Mouse (Mus musculus): Measurements from ENCODE around the gene Scarf1. TPM values are rescaled to one million over a fixed set of nuclear protein-coding genes. Genes with fewer than 3 reads are reported as not detected.

The Scarf1 gene
- polyA plus RNA-seq (2012): 0.03 and 0.04 TPM in 2 replicates

DNA sequence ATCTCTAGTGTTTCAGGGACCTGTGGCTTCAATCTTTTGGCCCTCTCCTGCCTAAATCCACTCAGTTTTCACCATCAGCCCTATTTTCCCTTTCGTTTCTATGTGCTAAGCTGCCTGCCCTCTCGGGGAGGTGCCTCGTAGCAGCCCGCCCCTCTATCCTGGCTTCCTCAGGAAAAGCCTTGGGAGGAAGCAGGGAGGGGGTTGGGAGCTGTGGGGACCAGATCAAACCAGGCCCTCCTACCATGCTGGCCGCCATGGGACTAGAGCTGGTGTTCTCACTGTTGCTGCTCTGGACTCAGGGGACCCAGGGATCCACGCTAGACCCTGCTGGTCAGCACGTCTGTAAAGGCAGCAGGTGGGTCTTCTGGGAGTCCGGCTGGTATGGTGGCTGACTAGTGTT is at the start of gene Scarf1:
Gene Scarf1 (plus strand): TSS at position 205 of the 400 bp plus-strand sequence.
- no peak for TF ChIP-seq GATA1 (IDR thresholded peaks at IDR 0.05; ENCODE audit: low read length)

DNA sequence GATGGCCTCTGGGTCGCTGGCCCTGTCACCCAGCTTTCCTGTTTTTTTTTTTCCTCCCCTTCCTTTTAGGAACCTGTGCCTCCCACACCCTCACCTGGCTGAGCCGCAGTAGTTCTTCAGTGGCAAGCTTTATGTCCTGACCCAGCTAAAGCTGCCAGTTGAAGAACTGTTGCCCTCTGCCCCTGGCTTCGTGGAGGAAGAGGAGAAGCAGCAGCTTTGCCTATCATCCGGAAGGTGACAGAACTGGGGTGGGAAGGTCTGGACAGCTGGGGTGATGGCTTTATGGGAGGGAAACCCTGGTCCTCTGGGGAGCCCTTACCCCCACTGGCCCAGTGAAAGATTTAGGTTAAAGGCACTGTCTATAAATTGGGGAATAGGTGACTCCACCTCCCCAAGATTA is 49.7 kb upstream of the Scarf1 start:
- no peak for TF ChIP-seq GATA1 (IDR thresholded peaks at IDR 0.05; ENCODE audit: low read length)

DNA sequence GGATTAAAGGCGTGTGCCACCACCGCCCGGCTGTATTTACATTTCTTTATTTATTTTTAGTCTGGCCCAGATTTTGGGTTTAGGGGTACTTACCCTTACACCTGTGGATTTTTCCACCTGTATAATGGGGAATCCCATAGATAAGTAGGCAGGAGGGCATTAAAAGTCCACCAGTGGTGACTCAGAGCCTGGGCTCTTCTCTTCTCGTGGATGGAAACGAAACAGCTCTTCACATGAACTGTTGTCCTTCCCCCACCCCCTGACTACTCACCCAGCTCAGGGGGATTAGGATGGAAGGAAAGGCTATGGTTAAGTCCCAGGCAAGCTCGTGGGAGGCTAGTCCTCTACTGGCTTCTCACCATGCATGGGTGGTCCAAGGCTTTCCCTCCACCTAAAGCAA is 48.9 kb upstream of the Scarf1 start:
- no peak for TF ChIP-seq GATA1 (IDR thresholded peaks at IDR 0.05; ENCODE audit: low read length)

DNA sequence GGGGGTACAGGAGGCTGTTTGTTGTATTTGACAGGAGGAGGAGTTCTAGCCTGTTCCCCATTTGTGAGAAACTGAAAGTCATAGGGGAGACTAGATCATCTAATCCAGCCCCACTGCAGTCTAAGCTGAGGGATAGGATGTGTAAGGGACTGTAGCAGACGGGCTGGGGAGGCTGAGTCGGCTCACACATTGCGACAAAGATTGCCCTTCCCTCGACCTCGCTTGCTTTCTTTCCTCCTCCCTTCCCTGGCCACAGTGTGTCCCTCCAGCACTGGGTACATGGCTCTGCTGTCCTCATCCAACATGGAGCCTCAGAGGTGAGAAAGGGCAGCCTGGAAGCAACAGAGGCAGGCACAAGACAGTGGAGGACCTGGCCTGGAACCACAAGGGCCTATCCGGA is 48.3 kb upstream of the Scarf1 start:
- no peak for TF ChIP-seq GATA1 (IDR thresholded peaks at IDR 0.05; ENCODE audit: low read length)

DNA sequence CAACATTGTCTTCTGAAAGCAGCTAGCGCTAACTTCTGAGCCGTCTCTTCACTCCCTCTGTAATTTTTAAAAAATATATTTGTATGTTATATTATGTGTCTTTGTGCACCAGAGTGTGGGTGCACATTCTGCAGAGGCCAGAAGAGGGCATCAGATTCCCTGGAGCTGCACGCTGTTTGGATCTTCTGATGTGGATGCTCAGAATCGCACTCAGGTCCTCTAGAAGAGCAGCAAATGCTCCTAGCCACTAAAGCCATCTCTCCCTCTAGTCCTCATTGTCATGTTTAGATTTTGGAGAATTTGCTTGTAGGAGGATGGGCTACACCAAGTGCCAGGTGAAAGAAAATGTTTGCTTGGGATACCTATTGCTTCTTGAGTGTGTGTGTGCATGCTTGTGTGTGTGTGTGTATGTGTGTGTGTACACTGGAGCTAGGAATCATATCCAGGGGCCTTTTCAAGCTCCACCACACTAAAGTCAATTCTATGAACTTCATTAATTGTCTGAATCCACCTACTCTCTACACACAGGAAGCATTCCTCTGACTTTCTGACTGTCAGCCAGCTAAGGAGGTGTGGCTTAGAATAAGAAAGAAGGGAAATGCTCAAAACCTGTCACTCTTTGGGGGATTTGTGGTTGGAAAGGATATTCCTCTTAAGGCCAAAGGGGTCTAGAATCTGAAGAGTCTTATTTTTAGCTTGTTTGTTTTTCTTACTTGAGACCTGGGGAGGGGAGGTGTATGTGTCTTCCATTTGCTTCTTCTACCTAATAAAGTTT is 46.4 kb upstream of the Scarf1 start:
- TF ChIP-seq GATA1 (IDR thresholded peaks at IDR 0.05; ENCODE audit: low read length): no peak

DNA sequence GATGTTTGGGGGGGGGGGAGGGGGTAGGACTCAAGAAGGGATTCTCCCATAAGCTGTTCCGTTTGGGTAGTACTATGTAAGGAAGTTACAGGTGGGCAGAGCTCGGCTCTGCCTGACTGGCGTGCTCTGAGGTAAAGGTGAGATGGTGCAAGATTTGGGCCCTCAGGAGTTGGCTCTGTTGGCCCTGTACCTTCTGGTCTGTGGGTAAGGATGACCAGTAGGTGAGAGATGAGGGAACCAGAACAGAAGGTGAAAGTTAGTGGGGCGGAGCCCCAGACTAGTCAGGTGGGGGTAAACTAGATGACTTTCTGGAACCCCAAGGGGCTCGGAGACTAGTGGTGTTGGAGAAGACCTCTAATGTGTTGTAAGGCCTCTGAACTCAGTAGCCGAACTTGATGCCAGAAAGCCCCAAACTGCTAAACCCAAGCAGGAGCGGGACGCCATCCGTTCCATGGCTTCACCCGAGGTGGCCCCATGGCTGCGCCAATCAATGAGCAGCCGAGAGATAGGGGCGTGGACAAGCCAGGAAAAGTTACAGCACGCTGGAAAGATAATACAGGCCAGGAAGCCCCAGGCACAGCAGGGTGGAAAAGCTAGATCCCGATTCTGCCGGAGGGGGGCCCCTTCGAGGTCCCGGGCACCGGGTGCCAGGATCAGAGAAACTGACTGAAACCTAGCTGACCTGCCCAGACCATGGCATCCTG is 45.7 kb upstream of the Scarf1 start:
- TF ChIP-seq GATA1 (IDR thresholded peaks at IDR 0.05; ENCODE audit: low read length): no peak

DNA sequence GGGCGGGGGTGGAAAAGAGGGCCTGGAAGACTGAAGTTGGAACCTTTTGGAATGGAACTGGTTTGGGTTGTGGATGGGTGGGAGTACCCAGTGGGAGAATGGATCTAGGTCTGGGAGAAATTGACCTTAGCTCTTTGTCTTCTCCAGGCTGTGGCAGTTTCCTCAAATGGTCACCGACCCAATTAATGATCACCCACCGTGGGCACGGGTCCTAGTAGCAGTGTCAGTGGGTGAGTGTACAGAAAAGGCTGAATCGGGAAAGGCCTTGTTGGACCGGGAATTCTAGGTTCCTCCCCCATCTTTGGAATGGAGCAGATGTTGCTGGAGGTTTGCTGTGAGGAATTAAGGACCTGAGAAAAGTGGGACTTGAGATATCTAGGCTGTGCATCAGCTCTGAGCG is 44.9 kb upstream of the Scarf1 start:
- no peak for TF ChIP-seq GATA1 (IDR thresholded peaks at IDR 0.05; ENCODE audit: low read length)

DNA sequence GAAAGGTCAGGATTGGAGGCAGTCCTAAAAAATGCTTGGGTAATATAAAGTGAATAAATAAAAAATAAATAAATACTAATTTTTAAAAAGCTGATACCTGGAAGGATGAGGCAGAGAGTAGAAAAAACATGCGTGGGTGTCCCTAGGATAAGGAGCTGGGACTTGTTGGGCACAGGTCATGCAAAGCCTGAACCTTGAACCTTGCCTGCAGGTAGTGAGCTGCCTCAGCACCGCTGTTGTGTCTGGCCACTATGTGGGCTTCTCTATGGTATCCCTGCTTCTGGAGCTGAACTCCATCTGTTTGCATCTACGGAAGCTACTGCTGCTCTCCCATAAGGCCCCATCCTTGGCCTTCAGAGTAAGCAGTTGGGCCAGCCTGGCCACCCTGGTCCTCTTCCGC is 44.1 kb upstream of the Scarf1 start:
- TF ChIP-seq GATA1 (IDR thresholded peaks at IDR 0.05; ENCODE audit: low read length): no peak

DNA sequence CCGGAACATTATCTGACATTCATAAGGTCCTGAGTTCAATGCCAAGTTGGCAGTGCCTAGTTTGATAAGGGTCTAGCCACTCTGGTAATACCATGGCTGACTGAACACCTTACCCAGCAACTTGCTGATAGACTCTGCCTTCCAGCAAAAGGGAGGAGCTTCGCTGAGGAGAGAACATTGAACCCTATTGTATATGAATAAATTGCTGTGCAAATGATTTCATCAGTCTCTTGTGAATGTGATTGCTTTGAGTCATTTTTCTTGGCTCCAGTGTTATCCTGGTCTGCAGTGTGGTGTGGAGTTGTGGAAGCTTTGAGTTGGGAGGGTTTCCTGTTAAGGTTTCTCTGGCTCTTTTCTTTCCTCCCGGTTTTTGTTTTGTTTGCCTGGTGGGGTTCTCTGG is 42.7 kb upstream of the Scarf1 start:
- TF ChIP-seq GATA1 (IDR thresholded peaks at IDR 0.05; ENCODE audit: low read length): no peak

DNA sequence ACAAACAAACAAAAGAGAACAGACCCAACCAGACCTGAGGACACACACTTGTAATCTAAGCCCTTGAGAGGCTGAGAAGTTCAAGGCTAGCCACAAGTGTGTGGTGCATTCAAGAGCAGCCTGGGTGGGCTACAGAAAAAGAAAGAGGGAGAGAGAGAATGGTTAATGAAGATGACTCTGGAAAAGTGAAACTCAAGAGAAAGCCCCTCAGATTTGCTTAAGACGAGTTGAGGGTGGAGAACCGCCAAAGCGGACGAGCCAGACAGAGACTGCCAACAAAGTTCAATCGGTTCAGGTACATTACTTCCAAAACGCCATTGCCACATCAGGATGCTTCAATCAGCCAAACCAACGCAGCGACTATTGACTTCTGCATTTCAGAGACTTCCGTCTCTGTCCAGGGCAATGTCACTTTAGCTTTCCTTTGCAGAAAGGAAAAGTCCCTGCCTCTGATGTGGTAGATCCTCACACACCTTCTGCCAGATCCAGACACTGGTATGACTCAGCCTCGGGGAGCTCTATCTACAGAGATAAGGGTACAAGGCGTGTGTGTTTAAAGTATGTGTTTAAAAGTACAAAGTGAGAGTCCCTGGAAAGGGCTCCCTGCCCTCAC is 40.8 kb upstream of the Scarf1 start:
- TF ChIP-seq GATA1 (IDR thresholded peaks at IDR 0.05; ENCODE audit: low read length): no peak

DNA sequence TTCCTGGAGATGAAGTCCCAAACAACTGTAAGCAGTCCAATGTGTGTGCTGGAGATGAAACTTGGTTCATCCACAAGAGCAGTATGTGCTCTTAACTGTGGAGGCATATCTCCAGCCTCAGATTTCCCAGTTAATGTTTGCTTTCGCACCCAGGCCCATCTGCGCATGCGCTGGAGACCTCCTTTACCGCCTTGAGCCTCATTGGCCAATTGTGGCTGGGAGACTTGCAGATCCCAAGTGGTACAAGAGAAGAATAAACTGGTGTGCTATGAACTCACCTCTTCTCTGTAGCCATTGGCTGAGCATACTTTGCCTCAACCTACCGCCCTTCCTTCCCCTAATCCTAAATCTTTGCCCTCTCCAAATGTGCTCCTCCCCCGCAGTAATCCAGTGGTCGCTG is 40.0 kb upstream of the Scarf1 start:
- TF ChIP-seq GATA1 (IDR thresholded peaks at IDR 0.05; ENCODE audit: low read length): no peak

DNA sequence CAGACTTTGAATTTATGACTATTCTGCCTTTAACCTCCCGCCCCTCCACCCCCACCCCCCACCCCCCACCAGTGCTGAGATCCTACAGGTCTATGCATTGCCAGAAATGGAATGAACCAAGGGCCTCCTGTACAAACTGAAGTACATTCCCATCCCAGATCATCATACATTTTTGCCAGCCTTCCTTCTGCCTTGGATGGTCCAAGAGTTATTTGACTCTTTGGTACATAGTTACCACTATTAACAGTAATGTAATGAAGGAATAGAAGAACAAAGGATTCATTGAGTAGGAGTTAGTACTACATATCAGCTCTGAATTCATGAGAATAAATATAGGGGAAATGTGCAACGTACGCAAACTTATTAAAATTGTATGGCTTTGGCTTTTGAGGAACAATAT is 27.1 kb upstream of the Scarf1 start:
- no peak for TF ChIP-seq GATA1 (IDR thresholded peaks at IDR 0.05; ENCODE audit: low read length)

DNA sequence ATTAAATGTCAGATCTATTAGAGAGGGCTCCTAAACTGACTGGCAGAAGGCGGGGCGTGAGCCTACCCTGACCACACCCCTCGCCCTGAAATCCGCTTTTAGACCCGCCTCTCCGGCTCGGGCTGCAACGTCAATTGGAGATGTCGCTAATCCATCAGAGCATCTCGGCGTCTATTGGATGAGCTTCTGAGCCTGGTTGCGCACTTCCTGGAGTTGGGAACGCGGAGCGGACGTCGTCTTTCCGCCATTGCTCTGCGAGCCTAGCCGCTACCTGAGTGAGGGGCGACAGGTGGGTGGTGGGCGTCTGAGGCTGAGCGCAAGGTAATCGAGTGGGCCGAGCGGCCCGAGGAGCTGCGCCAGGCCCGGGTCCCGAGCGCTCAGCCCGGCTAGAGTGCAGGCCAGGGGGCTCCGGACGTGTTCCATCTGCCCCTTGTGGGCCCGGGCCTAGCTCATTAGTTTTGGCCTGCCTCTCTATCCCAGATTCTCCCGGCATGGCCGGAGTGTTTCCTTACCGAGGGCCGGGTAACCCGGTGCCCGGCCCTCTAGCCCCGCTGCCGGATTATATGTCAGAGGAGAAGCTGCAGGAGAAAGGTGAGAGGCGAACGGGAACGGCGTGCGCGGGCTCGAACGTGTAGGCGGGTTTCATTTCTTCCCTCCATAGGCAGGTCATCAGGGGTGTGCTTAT is 26.6 kb upstream of the Scarf1 start, which contains the start of gene Prpf8:
Gene Prpf8 (plus strand): TSS at position 216 of the 685 bp plus-strand sequence.
- no peak for TF ChIP-seq GATA1 (IDR thresholded peaks at IDR 0.05; ENCODE audit: low read length)

DNA sequence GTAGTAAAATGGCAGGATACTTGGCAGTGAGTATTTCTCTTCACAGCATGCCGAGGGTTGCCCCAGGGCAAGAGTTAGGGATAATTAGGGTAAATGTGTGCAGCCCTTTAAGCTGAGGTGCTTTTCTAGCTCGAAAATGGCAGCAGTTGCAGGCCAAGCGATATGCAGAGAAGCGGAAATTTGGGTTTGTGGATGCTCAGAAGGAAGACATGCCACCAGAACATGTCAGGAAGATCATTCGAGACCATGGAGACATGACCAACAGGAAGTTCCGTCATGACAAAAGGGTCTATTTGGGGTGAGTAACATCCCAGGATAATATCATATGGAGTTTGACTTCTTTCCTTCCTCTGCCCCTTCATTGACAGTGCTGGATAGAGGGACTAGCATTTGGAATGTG is 25.8 kb upstream of the Scarf1 start:
- no peak for TF ChIP-seq GATA1 (IDR thresholded peaks at IDR 0.05; ENCODE audit: low read length)

DNA sequence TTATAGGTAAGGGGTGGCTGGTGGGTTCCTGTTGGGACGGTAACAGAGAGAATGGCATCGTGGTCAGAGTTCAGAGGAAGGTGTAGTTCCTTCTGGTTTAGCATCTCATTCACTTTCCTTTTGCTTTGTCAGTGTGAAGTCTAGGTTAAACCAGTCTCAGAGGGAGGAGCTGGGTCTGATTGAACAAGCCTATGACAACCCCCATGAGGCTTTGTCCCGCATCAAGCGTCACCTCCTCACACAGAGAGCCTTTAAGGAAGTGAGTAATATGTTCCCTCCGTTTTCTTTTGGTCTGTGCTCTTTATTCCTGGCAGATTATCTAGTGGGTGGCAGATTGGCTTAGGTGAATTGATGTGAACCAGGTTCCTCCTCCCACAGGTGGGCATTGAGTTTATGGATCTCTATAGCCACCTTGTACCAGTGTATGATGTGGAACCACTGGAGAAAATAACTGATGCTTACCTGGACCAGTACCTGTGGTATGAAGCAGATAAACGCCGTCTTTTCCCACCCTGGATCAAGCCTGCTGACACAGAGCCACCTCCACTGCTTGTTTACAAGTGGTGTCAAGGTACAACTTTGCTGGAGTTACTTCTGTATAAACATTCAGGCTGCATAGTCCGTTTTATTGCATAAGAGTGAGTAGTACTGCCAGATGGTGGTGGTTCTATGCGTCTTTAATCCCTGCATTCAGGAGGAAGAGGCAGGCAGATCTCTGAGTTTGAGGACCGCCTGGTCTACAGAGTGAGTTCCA is 18.9 kb upstream of the Scarf1 start:
- TF ChIP-seq GATA1 (IDR thresholded peaks at IDR 0.05; ENCODE audit: low read length): no peak

All from G1E-ER4 (cell line).